Mouse (Mus musculus): ENCODE results near the gene Tmc7.

DNA sequence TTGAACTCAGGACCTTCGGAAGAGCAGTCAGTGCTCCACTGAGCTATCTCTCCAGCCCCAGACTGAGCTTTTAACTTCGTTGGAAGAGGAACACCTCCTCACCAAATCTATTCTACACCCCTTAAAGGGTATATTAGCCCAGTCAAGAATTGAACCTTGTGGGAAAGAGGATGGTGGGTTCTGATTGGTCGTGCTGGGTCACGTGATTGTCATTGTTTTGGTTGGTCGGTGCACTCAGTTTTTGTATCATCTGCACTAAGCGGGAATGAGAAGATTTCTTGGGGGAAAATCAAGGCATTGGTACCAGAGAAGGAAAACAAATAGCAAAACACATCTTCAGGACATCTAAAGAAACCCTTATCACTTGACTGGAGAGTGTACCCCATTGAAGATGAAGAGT, 36.6 kb upstream of the Tmc7 start:
- no peak for TF ChIP-seq CTCF (IDR thresholded peaks at IDR 0.05; ENCODE audit: borderline replicate concordance, insufficient read depth, low read length)
- TF ChIP-seq POLR2A (IDR thresholded peaks at IDR 0.05; ENCODE audit: low read depth, low read length), result no peak

All from embryonic fibroblast, embryonic 13.5 days (primary cell).